Comparison of ENCODE assay signal across 25 mouse cellular contexts in genomic region chr5:149566026-149566425, GRCm38 (mm10). TPM values are rescaled to one million over a fixed set of nuclear protein-coding genes. Genes with fewer than 3 reads are reported as not detected.
DNase-seq lines count a peak whose midpoint lies in the region; ATAC-seq and TF ChIP-seq lines count a peak whose summit lies in the region.
"Had no signal": no experiment of that assay in that cellular context is flagged by ENCODE, and none has a peak within 500 bp of the region (broad histone marks: within the 10 kb centered on the region; RNA-seq: fewer than 3 reads in every experiment).

No protein-coding gene starts in this region.

- no peak for ATAC-seq in hindbrain, embryonic 15.5 days (ENCODE audit: low FRiP score, low read depth)
- ATAC-seq in hindbrain, postnatal 0 days: no peak
- no peak for ATAC-seq in forebrain, postnatal 0 days
- ATAC-seq in midbrain, embryonic 14.5 days (ENCODE audit: low FRiP score, low TSS enrichment): no peak; the same call in 1 of the 2 replicates
- no peak for ATAC-seq in lung, postnatal 0 days

- H3K4me1 ChIP-seq in hindbrain, embryonic 15.5 days (replicated peaks): peaks cover 27% of the 10 kb centered on the region
- peaks cover 8% of the 10 kb centered on the region; the same call in 1 of the 2 replicates for H3K4me1 ChIP-seq in hindbrain, postnatal 0 days (ENCODE audit: insufficient read depth, low read length)
- H3K4me1 ChIP-seq in ES-Bruce4 (ENCODE audit: control insufficient read depth, insufficient read depth, low read length): peaks cover 4% of the 10 kb centered on the region
- peaks cover 16% of the 10 kb centered on the region for H3K4me1 ChIP-seq in forebrain, postnatal 0 days (ENCODE audit: insufficient read depth)
- H3K4me1 ChIP-seq in midbrain, embryonic 14.5 days (ENCODE audit: control insufficient read depth, insufficient read depth, low read length): peaks cover 19% of the 10 kb centered on the region
- no peaks in the 10 kb centered on the region for H3K4me1 ChIP-seq in lung, postnatal 0 days (ENCODE audit: insufficient read depth, low read depth, low read length)
- H3K4me1 ChIP-seq: liver, embryonic 13.5 days had no signal

- no peaks in the 10 kb centered on the region for H3K9me3 ChIP-seq in hindbrain, embryonic 15.5 days
- H3K9me3 ChIP-seq in hindbrain, postnatal 0 days (ENCODE audit: low read length): no peaks in the 10 kb centered on the region
- no peaks in the 10 kb centered on the region for H3K9me3 ChIP-seq in ES-Bruce4 (replicated peaks; ENCODE audit: control insufficient read depth, insufficient read depth, low read length, poor library complexity, severe bottlenecking)
- no peaks in the 10 kb centered on the region for H3K9me3 ChIP-seq in forebrain, postnatal 0 days (ENCODE audit: low read length)
- H3K9me3 ChIP-seq in midbrain, embryonic 14.5 days (ENCODE audit: control insufficient read depth, low read length): no peaks in the 10 kb centered on the region
- H3K9me3 ChIP-seq in lung, postnatal 0 days (ENCODE audit: low read length): no peaks in the 10 kb centered on the region
- H3K9me3 ChIP-seq: heart, embryonic 15.5 days; liver, embryonic 13.5 days; neural tube, embryonic 15.5 days had no signal

- 0 out of 2 replicates have a peak overlapping the region, but pooled peaks have one; percentile 6 for H3K27ac ChIP-seq in hindbrain, embryonic 15.5 days (replicated peaks)
- H3K27ac ChIP-seq in hindbrain, postnatal 0 days: no peak overlapping the region
- H3K27ac ChIP-seq in ES-Bruce4 (ENCODE audit: insufficient read depth, low read length): no peak overlapping the region
- H3K27ac ChIP-seq in forebrain, postnatal 0 days (ENCODE audit: low read depth, low read length): 0 out of 2 replicates have a peak overlapping the region, but pooled peaks have one; percentile 36
- peak overlapping the region; percentile 49; the same call in 1 of the 2 replicates for H3K27ac ChIP-seq in midbrain, embryonic 14.5 days (replicated peaks; ENCODE audit: low read depth, low read length)
- no peak overlapping the region for H3K27ac ChIP-seq in lung, postnatal 0 days (ENCODE audit: low read length)
- H3K27ac ChIP-seq: heart, embryonic 15.5 days; liver, embryonic 13.5 days; neural tube, embryonic 15.5 days had no signal

- H3K27me3 ChIP-seq in hindbrain, embryonic 15.5 days: no peaks in the 10 kb centered on the region
- no peaks in the 10 kb centered on the region for H3K27me3 ChIP-seq in hindbrain, postnatal 0 days (ENCODE audit: insufficient read depth, low read length)
- no peaks in the 10 kb centered on the region for H3K27me3 ChIP-seq in ES-Bruce4 (ENCODE audit: control insufficient read depth, insufficient read depth, low read length, poor library complexity, severe bottlenecking)
- no peaks in the 10 kb centered on the region for H3K27me3 ChIP-seq in forebrain, postnatal 0 days (ENCODE audit: insufficient read depth, low read length)
- no peaks in the 10 kb centered on the region for H3K27me3 ChIP-seq in midbrain, embryonic 14.5 days (ENCODE audit: control insufficient read depth, insufficient read depth, low read length)
- no peaks in the 10 kb centered on the region for H3K27me3 ChIP-seq in lung, postnatal 0 days (replicated peaks; ENCODE audit: insufficient read depth, low read length)
- H3K27me3 ChIP-seq: heart, embryonic 15.5 days; liver, embryonic 13.5 days; neural tube, embryonic 15.5 days had no signal

- no peak overlapping the region for H3K4me3 ChIP-seq in hindbrain, embryonic 15.5 days
- H3K4me3 ChIP-seq in hindbrain, postnatal 0 days (ENCODE audit: low read length): no peak overlapping the region
- no peak overlapping the region for H3K4me3 ChIP-seq in ES-Bruce4 (ENCODE audit: low read depth, low read length)
- H3K4me3 ChIP-seq in forebrain, postnatal 0 days (ENCODE audit: low read depth, low read length): no peak overlapping the region
- no peak overlapping the region for H3K4me3 ChIP-seq in midbrain, embryonic 14.5 days (replicated peaks; ENCODE audit: low read depth, low read length)
- H3K4me3 ChIP-seq in lung, postnatal 0 days (ENCODE audit: low read depth, low read length): no peak overlapping the region
- H3K4me3 ChIP-seq: heart, embryonic 15.5 days; liver, embryonic 13.5 days; neural tube, embryonic 15.5 days had no signal

- no peak overlapping the region for H3K4me2 ChIP-seq in hindbrain, embryonic 15.5 days
- H3K4me2 ChIP-seq in hindbrain, postnatal 0 days (ENCODE audit: low read depth, low read length): no peak overlapping the region
- no peak overlapping the region for H3K4me2 ChIP-seq in forebrain, postnatal 0 days (ENCODE audit: low read depth)
- no peak overlapping the region for H3K4me2 ChIP-seq in midbrain, embryonic 14.5 days (ENCODE audit: low read length)
- H3K4me2 ChIP-seq in lung, postnatal 0 days (replicated peaks; ENCODE audit: low read depth, low read length): no peak overlapping the region
- H3K4me2 ChIP-seq: heart, embryonic 15.5 days; liver, embryonic 13.5 days; lung, embryonic 14.5 days; neural tube, embryonic 15.5 days had no signal

- H3K36me3 ChIP-seq in hindbrain, embryonic 15.5 days: no peaks in the 10 kb centered on the region
- no peaks in the 10 kb centered on the region for H3K36me3 ChIP-seq in hindbrain, postnatal 0 days (ENCODE audit: insufficient read depth, low read length)
- H3K36me3 ChIP-seq in ES-Bruce4 (ENCODE audit: control insufficient read depth, insufficient read depth, low read length, poor library complexity, severe bottlenecking): no peaks in the 10 kb centered on the region
- no peaks in the 10 kb centered on the region for H3K36me3 ChIP-seq in forebrain, postnatal 0 days (ENCODE audit: insufficient read depth)
- H3K36me3 ChIP-seq in midbrain, embryonic 14.5 days (ENCODE audit: control insufficient read depth, insufficient read depth, low read length): no peaks in the 10 kb centered on the region
- H3K36me3 ChIP-seq in lung, postnatal 0 days (ENCODE audit: insufficient read depth, low read length): no peaks in the 10 kb centered on the region
- H3K36me3 ChIP-seq: heart, embryonic 15.5 days; liver, embryonic 13.5 days; neural tube, embryonic 15.5 days had no signal

- no peak overlapping the region for H3K9ac ChIP-seq in hindbrain, embryonic 15.5 days
- no peak overlapping the region for H3K9ac ChIP-seq in hindbrain, postnatal 0 days (replicated peaks; ENCODE audit: low read length)
- 0 out of 2 replicates have a peak overlapping the region, but pooled peaks have one; percentile 45 for H3K9ac ChIP-seq in ES-Bruce4 (ENCODE audit: low read depth, poor library complexity, severe bottlenecking)
- 0 out of 2 replicates have a peak overlapping the region, but pooled peaks have one; percentile 3 for H3K9ac ChIP-seq in forebrain, postnatal 0 days
- H3K9ac ChIP-seq in midbrain, embryonic 14.5 days (replicated peaks; ENCODE audit: low read length): no peak overlapping the region; the same call in 1 of the 2 replicates
- no peak overlapping the region for H3K9ac ChIP-seq in lung, postnatal 0 days (replicated peaks; ENCODE audit: low read depth)
- H3K9ac ChIP-seq: heart, embryonic 15.5 days; liver, embryonic 13.5 days; lung, embryonic 14.5 days; neural tube, embryonic 15.5 days had no signal

- TF ChIP-seq POLR2A in ES-Bruce4 (IDR thresholded peaks at IDR 0.05; ENCODE audit: insufficient read depth, low read length): no peak

- no peak for TF ChIP-seq EP300 in ES-Bruce4 (IDR thresholded peaks at IDR 0.05; ENCODE audit: insufficient read depth, low read depth, low read length)
- no peak for TF ChIP-seq EP300 in lung, postnatal 0 days (IDR thresholded peaks at IDR 0.05)

- 39% methylated on average over 11 of the region's 11 CpGs for WGBS in hindbrain, embryonic 15.5 days
- 31% methylated on average over 11 of the region's 11 CpGs for WGBS in hindbrain, postnatal 0 days
- 30% methylated on average over 11 of the region's 11 CpGs for WGBS in forebrain, postnatal 0 days
- 24% methylated on average over 11 of the region's 11 CpGs for WGBS in midbrain, embryonic 14.5 days
- WGBS in lung, postnatal 0 days: 64% methylated on average over 11 of the region's 11 CpGs

- no peak for DNase-seq in hindbrain, postnatal 0 days (ENCODE audit: low spot score)
- no peak for DNase-seq in forebrain, postnatal 0 days
- peak; percentile 53 for DNase-seq in midbrain, embryonic 14.5 days
- DNase-seq in kidney, postnatal 14 days: no peak
- DNase-seq in cerebellum, postnatal 36 days: no peak
- no peak for DNase-seq in lung, postnatal 0 days (ENCODE audit: low spot score)
- DNase-seq: B cell, adult 2 months; cerebellum, adult 8-10 months; gastrocnemius, postnatal 36 days; heart, postnatal 4 days; kidney, adult 11 months; kidney, postnatal 4 days; liver, embryonic 13.5 days; lung, embryonic 14.5 days; lung, postnatal 4 days; right cerebral cortex, postnatal 4 days; thymus, postnatal 14 days had no signal

- TF ChIP-seq CTCF in hindbrain, postnatal 0 days (IDR thresholded peaks at IDR 0.05; ENCODE audit: low read depth): no peak
- no peak for TF ChIP-seq CTCF in ES-Bruce4 (IDR thresholded peaks at IDR 0.05; ENCODE audit: low read depth, low read length)
- TF ChIP-seq CTCF in forebrain, postnatal 0 days (IDR thresholded peaks at IDR 0.05; ENCODE audit: low read depth): no peak
- TF ChIP-seq CTCF in lung, postnatal 0 days (IDR thresholded peaks at IDR 0.05): no peak

RNA-seq across cellular contexts. Expression of gene Wdr95, which starts 37.5 kb away (rescaled TPM):
- polyA plus RNA-seq in hindbrain, embryonic 15.5 days (2015; fragmentation: Nextera tagmentation; extraction: Ambion mirVana): 0.13 and 0.43 TPM in 2 replicates
- not detected in 2 replicates for total RNA-seq in hindbrain, postnatal 0 days (2014; rRNA removed)
- polyA plus RNA-seq in hindbrain, postnatal 0 days (2015; fragmentation: Nextera tagmentation; extraction: Ambion mirVana): 0.19 and 0.24 TPM in 2 replicates
- polyA plus RNA-seq in ES-Bruce4 (2011; ENCODE audit: insufficient read depth, insufficient read length, low read depth, missing spikeins): 0.59 TPM in 1 of 2 replicates, not detected in the other
- 0.15 and 0.38 TPM in 2 replicates for total RNA-seq in forebrain, postnatal 0 days (2014; rRNA removed)
- polyA plus RNA-seq in forebrain, postnatal 0 days (2015; fragmentation: Nextera tagmentation; extraction: Ambion mirVana): 0.45 and 0.84 TPM in 2 replicates
- polyA plus RNA-seq in midbrain, embryonic 14.5 days (2014; fragmentation: Nextera tagmentation; extraction: Ambion mirVana): 0.30 TPM in 1 of 2 replicates, not detected in the other
- polyA plus RNA-seq in lung, postnatal 0 days (2015; fragmentation: Nextera tagmentation; extraction: Ambion mirVana): 0.29 and 0.36 TPM in 2 replicates
- total RNA-seq: adrenal gland, adult 18-20 months; adrenal gland, postnatal 4 days; heart, adult 8-10 months had no signal
- polyA plus RNA-seq: embryonic facial prominence, embryonic 11.5 days; heart, embryonic 15.5 days; liver, embryonic 13.5 days; lung, embryonic 14.5 days had no signal

Comparison
In these comparisons a context has a peak if more than half of its experiments do, and no peak if none do; other contexts are left out.
1. H3K27ac ChIP-seq: peak in hindbrain, embryonic 15.5 days (single experiment), forebrain, postnatal 0 days (single experiment) and midbrain, embryonic 14.5 days (single experiment); none in hindbrain, postnatal 0 days (single experiment), ES-Bruce4 (single experiment) and lung, postnatal 0 days (single experiment).
2. H3K9ac ChIP-seq: peak in ES-Bruce4 (single experiment) and forebrain, postnatal 0 days (single experiment); none in hindbrain, embryonic 15.5 days (single experiment), hindbrain, postnatal 0 days (single experiment), midbrain, embryonic 14.5 days (single experiment) and lung, postnatal 0 days (single experiment).